Mouse (Mus musculus): ENCODE measurements around the gene Hspg2.

DNA sequence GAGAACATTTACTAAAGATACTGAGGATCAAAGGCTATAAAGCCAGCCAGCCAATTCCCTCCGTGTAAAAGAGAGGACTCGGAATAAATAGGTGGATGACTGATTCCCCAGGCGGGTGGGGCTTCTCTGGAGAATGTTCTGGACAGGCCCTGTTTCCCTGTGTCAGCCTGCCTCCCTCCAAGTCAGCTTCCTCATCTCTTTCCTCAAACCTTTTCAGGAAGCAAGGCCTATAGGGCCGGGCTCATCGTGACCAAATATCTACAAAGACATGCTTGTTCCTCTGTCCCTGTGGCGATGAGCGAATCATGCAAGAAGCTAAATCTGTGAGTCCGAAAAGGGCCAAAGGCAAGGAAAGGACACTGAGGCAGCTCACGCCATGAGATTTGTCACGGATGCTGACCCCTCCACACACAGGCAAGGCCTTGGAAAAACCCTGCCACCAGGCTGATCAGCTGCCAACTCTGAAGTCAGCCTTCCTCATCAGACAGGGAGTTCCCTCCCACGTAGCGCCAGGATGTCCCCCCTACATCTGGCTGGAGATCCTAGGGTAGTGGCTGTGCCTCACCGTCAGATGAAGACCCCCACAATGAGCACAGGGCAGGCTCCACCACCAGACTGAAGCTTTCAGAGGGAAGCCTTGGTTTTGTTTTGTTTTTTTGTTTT lies 3.3 kb upstream of the Hspg2 start:
- TF ChIP-seq CTCF (IDR thresholded peaks at IDR 0.05; ENCODE audit: borderline replicate concordance, extremely low read depth, insufficient read depth, insufficient read length) (no peak), POLR2A (IDR thresholded peaks at IDR 0.05; ENCODE audit: borderline replicate concordance, extremely low read depth, insufficient read depth, insufficient read length, poor library complexity, severe bottlenecking) (no peak)
